ENCODE assay signal across 8 mouse cellular contexts in genomic region chr7:4741672-4742481, GRCm38 (mm10). TPM values are rescaled to one million over a fixed set of nuclear protein-coding genes. Genes with fewer than 3 reads are reported as not detected.
DNase-seq lines count a peak whose midpoint lies in the region; ATAC-seq lines count a peak whose summit lies in the region.
"Had no signal": no experiment of that assay in that cellular context is flagged by ENCODE, and none has a peak within 500 bp of the region (broad histone marks: within the 10 kb centered on the region; RNA-seq: fewer than 3 reads in every experiment).

No protein-coding gene starts in this region.

- intact Hi-C loops in gastrocnemius, postnatal 36 days (cut with DNase I) = loop anchor here (2.0 kb wide), 2 partner anchors 47 to 57 kb away; partner anchors contain the start of genes Hspbp1 and Tmem238

- no peaks in the 10 kb centered on the region for H3K9me3 ChIP-seq in megakaryocyte, embryonic 14.5 days
- no peaks in the 10 kb centered on the region for H3K9me3 ChIP-seq in embryonic facial prominence, embryonic 15.5 days (replicated peaks)

- peaks cover 68% of the 10 kb centered on the region for H3K4me1 ChIP-seq in megakaryocyte, embryonic 14.5 days
- H3K4me1 ChIP-seq in embryonic facial prominence, embryonic 15.5 days = peaks cover 31% of the 10 kb centered on the region

- peaks cover 58% of the 10 kb centered on the region for H3K36me3 ChIP-seq in megakaryocyte, embryonic 14.5 days (replicated peaks; ENCODE audit: low read length)
- H3K36me3 ChIP-seq in embryonic facial prominence, embryonic 15.5 days = peaks cover 38% of the 10 kb centered on the region

- no peak for ATAC-seq in megakaryocyte, adult 5-6 weeks (ENCODE audit: poor library complexity, severe bottlenecking)
- ATAC-seq in embryonic facial prominence, embryonic 15.5 days (ENCODE audit: insufficient number of reproducible peaks, low FRiP score, low TSS enrichment, low read depth) = no peak

- H3K27ac ChIP-seq in embryonic facial prominence, embryonic 15.5 days (replicated peaks) = no peak overlapping the region

- H3K9ac ChIP-seq in embryonic facial prominence, embryonic 15.5 days = no peak overlapping the region

- H3K4me2 ChIP-seq in embryonic facial prominence, embryonic 15.5 days (replicated peaks) = peak overlapping the region; percentile 80

- no peaks in the 10 kb centered on the region for H3K27me3 ChIP-seq in megakaryocyte, embryonic 14.5 days (replicated peaks)
- no peaks in the 10 kb centered on the region for H3K27me3 ChIP-seq in embryonic facial prominence, embryonic 15.5 days

- peak; percentile 80 for DNase-seq in liver
- DNase-seq in thymus, adult 18-20 months = no peak
- DNase-seq in right cerebral cortex, postnatal 4 days = no peak
- DNase-seq in gastrocnemius, postnatal 36 days = no peak

- H3K4me3 ChIP-seq in megakaryocyte, embryonic 14.5 days (replicated peaks) = peak overlapping the region; percentile 94
- peak overlapping the region; percentile 81; the same call in 1 of the 2 replicates for H3K4me3 ChIP-seq in embryonic facial prominence, embryonic 15.5 days (replicated peaks)

- 77% methylated on average over 21 of the region's 21 CpGs for WGBS in embryonic facial prominence, embryonic 15.5 days

RNA-seq across cellular contexts. Expression of gene Kmt5c, which starts 2.0 kb away (rescaled TPM):
- 241 and 733 TPM in 2 replicates for polyA plus RNA-seq in megakaryocyte, embryonic 14.5 days (2012; ENCODE audit: insufficient read depth, low replicate concordance)
- total RNA-seq in megakaryocyte, adult 5-6 weeks (2015) = 32.4 and 38.4 TPM in 2 replicates
- 44.2 and 58.2 TPM in 2 replicates for total RNA-seq in megakaryocyte, adult 5-6 weeks (2017)
- polyA plus RNA-seq in embryonic facial prominence, embryonic 15.5 days (2015; fragmentation: Nextera tagmentation; extraction: Ambion mirVana) = 57.9 and 58.2 TPM in 2 replicates
- total RNA-seq in gastrocnemius, postnatal 36 days (2021) = 10 to 100 TPM in 1 of 2 experiments, 1 to 10 TPM in 1; 9.7 to 10.5 TPM

RNA-seq across cellular contexts. Expression of gene Cox6b2, which starts 11.0 kb away (rescaled TPM):
- 47.7 and 94.6 TPM in 2 replicates for polyA plus RNA-seq in megakaryocyte, embryonic 14.5 days (2012; ENCODE audit: insufficient read depth, low replicate concordance)
- 29.5 and 32.4 TPM in 2 replicates for total RNA-seq in megakaryocyte, adult 5-6 weeks (2015)
- total RNA-seq in megakaryocyte, adult 5-6 weeks (2017) = 20.5 and 24.8 TPM in 2 replicates
- 49.9 and 64.2 TPM in 2 replicates for polyA plus RNA-seq in embryonic facial prominence, embryonic 15.5 days (2015; fragmentation: Nextera tagmentation; extraction: Ambion mirVana)
- 1 to 10 TPM; 1.4 to 1.9 TPM for total RNA-seq in gastrocnemius, postnatal 36 days (2021)
- total RNA-seq: neutrophil, adult 5-6 weeks had no signal

RNA-seq across cellular contexts. Expression of gene Tmem150b, which starts 16.8 kb away (rescaled TPM):
- polyA plus RNA-seq in megakaryocyte, embryonic 14.5 days (2012; ENCODE audit: insufficient read depth, low replicate concordance) = 0.43 TPM in 1 of 2 replicates, not detected in the other
- 11.4 and 13.3 TPM in 2 replicates for total RNA-seq in megakaryocyte, adult 5-6 weeks (2015)
- 15.5 and 18.0 TPM in 2 replicates for total RNA-seq in megakaryocyte, adult 5-6 weeks (2017)
- polyA plus RNA-seq in embryonic facial prominence, embryonic 15.5 days (2015; fragmentation: Nextera tagmentation; extraction: Ambion mirVana) = 0.13 and 0.20 TPM in 2 replicates
- not detected for total RNA-seq in gastrocnemius, postnatal 36 days (2021)

RNA-seq across cellular contexts. Expression of gene Fam71e2, which starts 29.2 kb away (rescaled TPM):
- not detected in 2 replicates for polyA plus RNA-seq in megakaryocyte, embryonic 14.5 days (2012; ENCODE audit: insufficient read depth, low replicate concordance)
- not detected in 2 replicates for total RNA-seq in megakaryocyte, adult 5-6 weeks (2015)
- total RNA-seq in megakaryocyte, adult 5-6 weeks (2017) = not detected in 2 replicates
- not detected in 2 replicates for polyA plus RNA-seq in embryonic facial prominence, embryonic 15.5 days (2015; fragmentation: Nextera tagmentation; extraction: Ambion mirVana)
- total RNA-seq in gastrocnemius, postnatal 36 days (2021) = not detected
- total RNA-seq: neutrophil, adult 5-6 weeks had no signal

RNA-seq across cellular contexts. Expression of gene Il11, which starts 40.8 kb away (rescaled TPM):
- polyA plus RNA-seq in megakaryocyte, embryonic 14.5 days (2012; ENCODE audit: insufficient read depth, low replicate concordance) = 0.26 and 1.9 TPM in 2 replicates
- not detected in 2 replicates for total RNA-seq in megakaryocyte, adult 5-6 weeks (2015)
- not detected in 2 replicates for total RNA-seq in megakaryocyte, adult 5-6 weeks (2017)
- polyA plus RNA-seq in embryonic facial prominence, embryonic 15.5 days (2015; fragmentation: Nextera tagmentation; extraction: Ambion mirVana) = 0.36 and 0.37 TPM in 2 replicates
- not detected for total RNA-seq in gastrocnemius, postnatal 36 days (2021)
- total RNA-seq: neutrophil, adult 5-6 weeks had no signal

Comparison
In these comparisons a context has a peak if more than half of its experiments do, and no peak if none do; other contexts are left out.
1. RNA of gene Cox6b2, which starts 11.0 kb away (total RNA-seq): 20.5 to 32.4 TPM in megakaryocyte, adult 5-6 weeks; 1.4 to 1.9 TPM in gastrocnemius, postnatal 36 days; every median in the first group is over 4 times any median in the second.
2. RNA of gene Tmem150b, which starts 16.8 kb away (total RNA-seq): 11.4 to 18.0 TPM in megakaryocyte, adult 5-6 weeks; not detected in gastrocnemius, postnatal 36 days; every median in the first group is over 10 times any median in the second.